Mouse (Mus musculus) forelimb bud, embryonic 11.5 days (tissue): ENCODE measurements around the gene Il34.

ENCODE experiments used
- DNase-seq: peaks from one replicate; pipeline ENCODE4 v3.0.0-alpha.2; 2012; ENCODE audit warnings: low read depth, low spot score

Il34 gene

GRCm38 (mm10) chr8:110776335-110776734, 29.4 kb downstream of the Il34 start:
- no peak for DNase-seq

GRCm38 (mm10) chr8:110775721-110776120, 30.0 kb downstream of the Il34 start:
- DNase-seq: no peak

- DNase-seq: no peak
These were observed 30.4 kb downstream of the Il34 start for GRCm38 (mm10) chr8:110775316-110775715.

- no peak for DNase-seq
These were observed 31.0 kb downstream of the Il34 start for GRCm38 (mm10) chr8:110774725-110775124.

GRCm38 (mm10) chr8:110774047-110774446, 31.7 kb downstream of the Il34 start:
- DNase-seq: no peak

- no peak for DNase-seq
These were observed 33.3 kb downstream of the Il34 start for GRCm38 (mm10) chr8:110772452-110772851.

- DNase-seq: no peak
These were observed 38.5 kb downstream of the Il34 start for GRCm38 (mm10) chr8:110767261-110767660.

- DNase-seq: no peak
These were observed 41.1 kb downstream of the Il34 start for GRCm38 (mm10) chr8:110764671-110765070.

GRCm38 (mm10) chr8:110761988-110762387, 43.7 kb downstream of the Il34 start:
- no peak for DNase-seq

- no peak for DNase-seq
These were observed 44.5 kb downstream of the Il34 start for GRCm38 (mm10) chr8:110761185-110761584.

GRCm38 (mm10) chr8:110760280-110760940, 45.3 kb downstream of the Il34 start:
- no peak for DNase-seq

GRCm38 (mm10) chr8:110756196-110756595, 49.5 kb downstream of the Il34 start:
- no peak for DNase-seq

- no peak for DNase-seq
These were observed 50.1 kb downstream of the Il34 start for GRCm38 (mm10) chr8:110755511-110756170.

GRCm38 (mm10) chr8:110754713-110755112, 51.0 kb downstream of the Il34 start:
- DNase-seq: no peak

- no peak for DNase-seq
These were observed 54.2 kb downstream of the Il34 start for GRCm38 (mm10) chr8:110751490-110751889.

- no peak for DNase-seq
These were observed 55.5 kb downstream of the Il34 start for GRCm38 (mm10) chr8:110750269-110750668.

GRCm38 (mm10) chr8:110749500-110750170, 56.1 kb downstream of the Il34 start:
- DNase-seq: peak; percentile 83

- no peak for DNase-seq
These were observed 59.1 kb downstream of the Il34 start for GRCm38 (mm10) chr8:110746661-110747060.

GRCm38 (mm10) chr8:110745162-110745561, 60.6 kb downstream of the Il34 start:
- no peak for DNase-seq

- DNase-seq: no peak
These were observed 63.3 kb downstream of the Il34 start for GRCm38 (mm10) chr8:110742452-110742818.

- no peak for DNase-seq
These were observed 63.8 kb downstream of the Il34 start for GRCm38 (mm10) chr8:110741816-110742451.

- no peak for DNase-seq
These were observed 65.0 kb downstream of the Il34 start for GRCm38 (mm10) chr8:110740629-110741175.
